Mouse (Mus musculus) neural tube, embryonic 14.5 days (tissue): Measurements from ENCODE around the gene Efl1. TPM values are rescaled to one million over a fixed set of nuclear protein-coding genes. Genes with fewer than 3 reads are reported as not detected.

Source experiments
- ATAC-seq: fragments of 200-750 bp; cut with Nextera tagmentation; 2 replicates; pipeline ENCODE4 v1.8.0; 2017; ENCODE audit warnings: low read depth, mild to moderate bottlenecking, moderate TSS enrichment, moderate library complexity
- H3K27ac ChIP-seq: fragments of 300-500 bp; sonication (generic); 2 replicates; pipeline ENCODE4 v1.5.1; 2014; ENCODE audit warnings: low read depth, mild to moderate bottlenecking, control low read depth, low read length, moderate library complexity, mixed read lengths
- H3K27me3 ChIP-seq: fragments of 300-500 bp; sonication (generic); 2 replicates; pipeline ENCODE4 v1.6.1; 2014; ENCODE audit warnings: low read length; ENCODE audit not compliant: control insufficient read depth, insufficient read depth
- H3K36me3 ChIP-seq: fragments of 300-500 bp; sonication (generic); 2 replicates; pipeline ENCODE4 v1.6.1; 2014; ENCODE audit warnings: low read length, mixed read lengths; ENCODE audit not compliant: control insufficient read depth, insufficient read depth
- H3K4me1 ChIP-seq: fragments of 300-500 bp; sonication (generic); 2 replicates; pipeline ENCODE4 v1.6.1; 2014; ENCODE audit warnings: low read length; ENCODE audit not compliant: control insufficient read depth, insufficient read depth
- H3K4me2 ChIP-seq: fragments of 300-500 bp; sonication (generic); 2 replicates; pipeline ENCODE4 v1.6.1; 2014; ENCODE audit warnings: mild to moderate bottlenecking, low read depth, low read length, control low read depth
- H3K4me3 ChIP-seq: fragments of 300-500 bp; sonication (generic); 2 replicates; pipeline ENCODE4 v1.5.1; 2014; ENCODE audit warnings: low read depth, low read length, control low read depth, mixed read lengths
- H3K9ac ChIP-seq: fragments of 300-500 bp; sonication (generic); replicated peaks from 2 replicates; pipeline ENCODE4 v1.6.1; 2014; ENCODE audit warnings: low read depth, mild to moderate bottlenecking, control low read depth, low read length, mixed read lengths
- H3K9me3 ChIP-seq: fragments of 300-500 bp; sonication (generic); 2 replicates; pipeline ENCODE4 v1.6.1; 2016; ENCODE audit warnings: low read length; ENCODE audit not compliant: control insufficient read depth
- WGBS: fragments of 180-500 bp; shearing (Covaris S2); extraction: QIAGEN DNeasy Blood & Tissue Kit; methylation state at CpG from one replicate; pipeline ENCODE4 v1.1.7; 2014; 5-methylcytosine and 5-hydroxymethylcytosine counted together
- polyA plus RNA-seq: library from polyadenylated mRNA; unstranded; fragments of >200 nt; fragmentation: Nextera tagmentation; extraction: Ambion mirVana; gene quantifications from 2 replicates; pipeline ENCODE4 v1.2.1, GENCODE M21; 2014

The Efl1 gene
- polyA plus RNA-seq, 1 experiment from 2014 or later, result 28.1 TPM

GRCm38 (mm10) chr7:82783071-82783470 is 134.7 kb downstream of the Efl1 start:
- no peaks in the 10 kb centered on the region for H3K36me3 ChIP-seq
- H3K4me2 ChIP-seq, result no peak overlapping the region
- H3K4me1 ChIP-seq, result peaks cover 2% of the 10 kb centered on the region; the same call in 1 of the 2 replicates
- H3K4me3 ChIP-seq, result no peak overlapping the region
- no peaks in the 10 kb centered on the region for H3K9me3 ChIP-seq
- no peak overlapping the region for H3K9ac ChIP-seq
- H3K27ac ChIP-seq, result no peak overlapping the region
- no peaks in the 10 kb centered on the region for H3K27me3 ChIP-seq
- WGBS, result 91% methylated on average over 2 of the region's 2 CpGs
- ATAC-seq, result no peak

GRCm38 (mm10) chr7:82783693-82784092 is 135.3 kb downstream of the Efl1 start:
- Histone ChIP-seq H3K9me3 (no peaks in the 10 kb centered on the region), H3K4me3 (no peak overlapping the region), H3K27ac (no peak overlapping the region), H3K9ac (no peak overlapping the region), H3K4me2 (no peak overlapping the region), H3K36me3 (no peaks in the 10 kb centered on the region), H3K27me3 (no peaks in the 10 kb centered on the region), H3K4me1 (peaks cover 2% of the 10 kb centered on the region; the same call in 1 of the 2 replicates)
- 27% methylated on average over 5 of the region's 6 CpGs for WGBS
- no peak for ATAC-seq

DNA sequence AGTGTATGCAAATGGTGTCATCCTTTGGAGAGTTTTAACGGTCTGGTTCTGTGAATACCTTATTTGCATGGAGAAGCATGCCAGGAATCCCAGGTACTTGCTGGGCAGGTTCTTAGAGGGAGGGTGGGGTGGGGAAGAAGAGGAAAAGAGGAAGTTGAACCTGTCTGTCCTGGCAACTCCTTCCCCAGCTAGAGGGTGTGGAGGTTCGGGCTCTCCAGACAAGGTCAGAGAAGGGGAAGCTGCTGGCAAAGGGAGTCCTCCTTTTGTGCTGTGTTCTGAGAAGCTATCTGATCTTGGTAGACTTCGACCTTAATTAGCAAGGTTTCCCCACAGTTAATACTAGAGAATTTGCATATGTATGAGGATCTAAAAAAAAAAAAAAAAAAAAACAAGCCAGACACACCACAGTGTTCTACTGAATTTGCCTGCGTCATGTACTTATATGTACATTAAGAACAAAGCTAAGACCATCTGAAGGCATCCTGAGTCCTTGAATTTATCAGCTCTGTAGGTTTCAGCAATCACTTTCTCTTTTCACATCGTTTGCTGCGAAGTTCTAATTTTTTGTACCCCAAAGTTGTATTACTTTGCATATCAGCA is 137.0 kb downstream of the Efl1 start:
- Histone ChIP-seq H3K9ac (no peak overlapping the region), H3K4me1 (peaks cover 2% of the 10 kb centered on the region; the same call in 1 of the 2 replicates), H3K27me3 (no peaks in the 10 kb centered on the region), H3K4me2 (no peak overlapping the region), H3K27ac (no peak overlapping the region), H3K36me3 (no peaks in the 10 kb centered on the region), H3K9me3 (no peaks in the 10 kb centered on the region), H3K4me3 (no peak overlapping the region)
- whole genome bisulfite sequencing, result 61% methylated on average over 6 of the region's 6 CpGs
- ATAC-seq, result no peak

DNA sequence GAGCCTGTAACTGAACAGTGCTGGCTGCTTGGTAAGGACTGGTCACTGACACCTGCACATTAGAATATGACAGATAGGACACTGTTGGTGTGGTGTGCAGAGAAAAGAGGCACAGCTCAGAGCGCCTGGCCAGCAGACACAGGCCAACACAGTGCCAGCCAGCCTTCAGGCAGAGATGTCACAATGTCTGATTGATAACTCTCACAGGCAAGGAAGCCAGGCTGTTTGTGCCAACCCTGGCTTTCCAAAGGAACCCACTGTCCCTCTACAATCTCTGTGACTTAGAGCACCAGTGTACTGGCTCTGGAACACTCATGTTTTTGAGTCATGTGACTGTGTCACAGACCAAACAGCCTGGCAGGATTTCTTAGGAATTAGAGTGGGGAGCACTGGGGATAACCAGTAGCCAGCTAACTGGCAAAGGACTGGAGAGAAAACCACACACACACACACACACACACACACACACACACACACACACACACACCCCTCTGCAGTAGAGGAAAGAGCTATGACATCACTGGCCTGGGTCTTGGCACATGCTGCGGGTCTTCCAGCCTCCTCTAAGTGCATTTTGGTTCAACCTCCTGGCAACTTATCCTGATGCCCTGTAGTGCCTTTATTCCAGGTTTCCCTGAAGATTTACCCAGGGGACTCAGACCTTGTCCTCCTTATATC is 137.7 kb downstream of the Efl1 start:
- H3K4me2 ChIP-seq, result no peak overlapping the region
- WGBS, result 47% methylated on average over 2 of the region's 2 CpGs
- no peaks in the 10 kb centered on the region for H3K9me3 ChIP-seq
- H3K4me3 ChIP-seq, result no peak overlapping the region
- H3K27me3 ChIP-seq, result no peaks in the 10 kb centered on the region
- peak; percentile 86 for ATAC-seq
- H3K4me1 ChIP-seq, result peaks cover 2% of the 10 kb centered on the region; the same call in 1 of the 2 replicates
- peak overlapping the region; percentile 10; the same call in 1 of the 2 replicates for H3K27ac ChIP-seq
- H3K9ac ChIP-seq, result no peak overlapping the region
- no peaks in the 10 kb centered on the region for H3K36me3 ChIP-seq

DNA sequence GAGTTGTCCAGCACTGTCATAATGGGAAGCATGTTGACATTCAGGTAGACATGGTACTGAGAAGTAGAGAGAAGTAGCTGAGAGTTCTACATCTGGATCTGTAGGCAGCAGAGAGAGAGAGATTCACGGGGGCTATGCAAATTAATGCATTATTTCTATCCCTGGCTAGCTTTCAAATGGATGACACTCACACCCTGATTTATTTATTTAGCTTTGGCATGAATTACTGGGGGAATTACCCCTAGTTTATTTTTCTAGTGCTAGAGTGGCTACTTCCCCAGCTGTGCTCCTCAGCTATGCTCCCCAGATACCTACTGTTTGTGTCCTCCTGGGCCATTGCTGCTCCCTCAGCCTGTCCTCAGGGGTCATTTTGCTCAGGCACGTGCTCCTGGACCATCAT is 144.2 kb downstream of the Efl1 start:
- 12% methylated on average over 2 of the region's 2 CpGs for WGBS
- H3K4me2 ChIP-seq, result no peak overlapping the region
- ATAC-seq, result peak; percentile 14; the same call in 1 of the 2 replicates

DNA sequence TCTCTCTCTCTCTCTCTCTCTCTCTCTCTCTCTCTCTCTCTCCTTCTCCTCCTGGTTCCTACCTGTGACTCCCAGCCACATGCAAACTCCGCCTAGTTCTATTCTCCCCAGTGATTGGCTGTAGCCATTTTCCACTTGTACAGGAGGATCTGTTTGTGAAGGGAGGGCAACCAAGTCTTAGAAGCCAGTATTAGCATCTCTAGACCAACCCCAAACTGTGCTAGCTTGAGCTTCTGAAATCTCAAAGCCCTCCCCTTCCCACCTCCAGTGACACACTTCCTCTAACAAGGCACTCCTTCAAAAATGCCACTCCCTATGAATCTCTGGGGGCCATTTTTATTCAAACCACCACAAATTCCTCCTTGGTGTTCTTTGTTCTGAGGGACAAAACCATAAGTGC is 144.7 kb downstream of the Efl1 start:
- H3K4me1 ChIP-seq, result no peaks in the 10 kb centered on the region
- H3K9ac ChIP-seq, result no peak overlapping the region
- WGBS, result 81% methylated on average over 1 of the region's 1 CpGs
- no peak for ATAC-seq
- H3K27me3 ChIP-seq, result no peaks in the 10 kb centered on the region
- no peak overlapping the region for H3K27ac ChIP-seq
- H3K36me3 ChIP-seq, result no peaks in the 10 kb centered on the region
- no peaks in the 10 kb centered on the region for H3K9me3 ChIP-seq
- no peak overlapping the region for H3K4me3 ChIP-seq
- H3K4me2 ChIP-seq, result no peak overlapping the region

More for the DNA sequence above, 144.2 kb downstream of the Efl1 start:
- H3K4me3 ChIP-seq, result no peak overlapping the region
- no peaks in the 10 kb centered on the region for H3K27me3 ChIP-seq
- H3K36me3 ChIP-seq, result no peaks in the 10 kb centered on the region
- no peak overlapping the region for H3K27ac ChIP-seq
- no peaks in the 10 kb centered on the region for H3K9me3 ChIP-seq
- no peak overlapping the region for H3K9ac ChIP-seq
- H3K4me1 ChIP-seq, result no peaks in the 10 kb centered on the region

GRCm38 (mm10) chr7:82794542-82794941 is 146.1 kb downstream of the Efl1 start:
- no peak overlapping the region for H3K9ac ChIP-seq
- ATAC-seq, result no peak
- no peak overlapping the region for H3K4me3 ChIP-seq
- no peak overlapping the region for H3K4me2 ChIP-seq
- no peaks in the 10 kb centered on the region for H3K36me3 ChIP-seq
- no peak overlapping the region for H3K27ac ChIP-seq
- no peaks in the 10 kb centered on the region for H3K9me3 ChIP-seq
- H3K4me1 ChIP-seq, result no peaks in the 10 kb centered on the region
- no peaks in the 10 kb centered on the region for H3K27me3 ChIP-seq
- WGBS, result 71% methylated on average over 1 of the region's 1 CpGs

DNA sequence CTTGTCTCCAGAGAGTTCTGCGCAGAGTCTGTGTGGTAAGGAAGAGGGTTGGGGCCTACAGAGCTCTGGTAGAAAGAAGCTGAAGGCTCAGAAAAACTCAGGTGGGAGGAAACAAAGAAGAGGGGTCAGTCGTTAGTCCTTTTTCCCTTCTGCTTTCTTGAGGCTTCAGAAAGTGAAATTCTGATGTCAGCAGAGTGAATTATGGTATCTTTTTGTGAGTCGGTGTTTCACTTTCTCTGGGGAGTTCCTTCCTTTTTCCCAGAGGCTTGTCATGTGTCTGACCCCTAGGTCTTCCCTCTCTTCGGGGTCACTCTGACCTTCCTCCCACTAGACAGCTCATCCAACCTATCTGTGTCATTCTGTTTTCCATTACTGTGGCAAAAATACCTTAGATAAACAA is 153.8 kb downstream of the Efl1 start:
- no peak overlapping the region for H3K9ac ChIP-seq
- H3K36me3 ChIP-seq, result no peaks in the 10 kb centered on the region
- no peak overlapping the region for H3K27ac ChIP-seq
- no peaks in the 10 kb centered on the region for H3K27me3 ChIP-seq
- no peak overlapping the region for H3K4me3 ChIP-seq
- H3K4me1 ChIP-seq, result no peaks in the 10 kb centered on the region
- 52% methylated on average over 4 of the region's 4 CpGs for WGBS
- no peaks in the 10 kb centered on the region for H3K9me3 ChIP-seq
- ATAC-seq, result no peak
- H3K4me2 ChIP-seq, result no peak overlapping the region

- WGBS, result 79% methylated on average over 4 of the region's 4 CpGs
- Histone ChIP-seq H3K4me1 (peaks cover 14% of the 10 kb centered on the region; the same call in 1 of the 2 replicates), H3K27me3 (no peaks in the 10 kb centered on the region), H3K36me3 (no peaks in the 10 kb centered on the region), H3K9me3 (no peaks in the 10 kb centered on the region), H3K4me2 (no peak overlapping the region), H3K9ac (no peak overlapping the region), H3K27ac (no peak overlapping the region), H3K4me3 (no peak overlapping the region)
- ATAC-seq, result no peak
Observed at GRCm38 (mm10) chr7:82808257-82808656, 159.8 kb downstream of the Efl1 start.
